Mouse (Mus musculus): ENCODE data around the gene Mgll.

- no peak for TF ChIP-seq GATA1 (IDR thresholded peaks at IDR 0.05; ENCODE audit: low read length)
- TF ChIP-seq TAL1 (IDR thresholded peaks at IDR 0.05; ENCODE audit: low read length), result no peak
These were observed 43.5 kb downstream of the Mgll start for GRCm38 (mm10) chr6:88767740-88768139.

All from erythroblast, embryonic 14.5 days (primary cell).